Mouse (Mus musculus) cerebellum, adult 9-10 months (tissue): ENCODE measurements around the gene Grin1.

Experiments used
- DNase-seq: peaks from one replicate; pipeline ENCODE4 v3.0.0; 2022

The Grin1 gene

DNA sequence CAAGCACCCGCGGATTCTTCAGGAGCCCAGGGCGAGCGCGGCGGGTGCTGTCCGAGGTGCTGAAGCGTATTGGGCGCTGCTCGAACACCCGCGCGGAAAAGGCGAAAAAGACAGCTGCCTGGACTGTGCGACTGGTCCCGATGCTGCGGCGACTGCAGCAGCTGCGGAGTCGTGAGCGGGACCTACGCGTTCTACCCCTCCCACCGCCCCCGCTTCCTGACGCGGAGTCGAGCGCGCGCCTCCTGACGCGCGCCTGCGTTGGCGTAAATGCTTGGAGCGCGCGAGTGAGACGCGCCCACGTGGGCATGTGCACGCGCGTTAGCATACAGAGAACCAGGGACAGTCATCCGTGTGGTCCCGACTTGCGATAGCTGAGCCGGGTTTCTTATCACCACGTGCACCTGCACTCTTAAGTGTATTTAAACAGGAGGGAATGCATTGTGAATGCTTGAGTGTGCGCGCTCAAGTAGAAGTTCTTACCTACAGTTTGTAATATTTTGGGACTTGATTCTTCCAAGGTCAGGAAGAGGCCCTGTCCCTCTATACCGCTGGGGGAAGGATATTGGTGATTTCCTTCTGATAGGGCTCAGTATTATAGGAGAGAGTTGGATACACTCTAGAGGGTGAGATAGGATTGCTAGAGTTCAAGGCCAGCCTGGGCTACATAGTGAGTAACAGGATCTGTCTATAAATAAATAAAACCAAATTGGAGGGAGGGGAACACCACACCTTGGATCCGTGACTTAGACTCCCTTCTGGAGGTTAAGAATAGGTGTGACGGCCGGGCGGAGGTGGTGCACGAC lies at the start of gene Grin1:
Gene Grin1 (minus strand): TSS at position 217 of the 803 bp plus-strand sequence.
- DNase-seq: peak; percentile 91

DNA sequence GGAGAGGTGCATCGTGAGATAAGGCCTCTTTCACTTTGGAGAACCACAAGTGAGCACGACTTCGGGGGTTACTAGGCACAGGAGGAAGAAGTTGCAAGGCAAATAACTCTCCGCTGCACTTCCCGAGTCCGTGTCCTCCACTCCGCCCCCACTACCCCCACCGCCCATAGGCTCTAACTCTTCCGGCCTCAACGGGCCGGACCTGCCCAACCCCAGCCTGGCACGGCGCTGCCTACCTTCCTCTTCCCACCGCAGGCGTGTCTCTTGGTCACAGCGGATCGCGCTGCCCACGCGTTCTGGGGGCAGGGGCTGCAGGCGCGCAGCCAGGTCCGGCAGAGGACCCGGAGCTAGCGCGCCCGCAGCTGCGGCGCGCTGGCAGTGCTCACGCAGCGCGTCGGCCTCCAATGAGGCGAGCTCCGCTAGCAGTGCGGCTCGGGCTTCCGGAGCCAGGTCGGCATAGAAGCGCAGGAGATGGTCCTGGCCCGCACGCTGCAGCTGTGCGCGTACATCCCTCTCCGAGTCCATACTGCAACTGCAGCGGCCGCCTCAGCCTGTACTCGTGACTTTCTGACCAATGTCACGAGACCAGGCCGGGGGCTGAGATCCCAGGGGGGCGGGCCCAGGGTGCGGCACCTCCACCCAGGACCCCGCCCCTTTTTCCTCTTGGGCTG lies 46.2 kb upstream of the Grin1 start, which contains the start of gene Uap1l1:
Gene Uap1l1 (minus strand): TSS at position 592 of the 671 bp plus-strand sequence.
- DNase-seq: peak; percentile 54

DNA sequence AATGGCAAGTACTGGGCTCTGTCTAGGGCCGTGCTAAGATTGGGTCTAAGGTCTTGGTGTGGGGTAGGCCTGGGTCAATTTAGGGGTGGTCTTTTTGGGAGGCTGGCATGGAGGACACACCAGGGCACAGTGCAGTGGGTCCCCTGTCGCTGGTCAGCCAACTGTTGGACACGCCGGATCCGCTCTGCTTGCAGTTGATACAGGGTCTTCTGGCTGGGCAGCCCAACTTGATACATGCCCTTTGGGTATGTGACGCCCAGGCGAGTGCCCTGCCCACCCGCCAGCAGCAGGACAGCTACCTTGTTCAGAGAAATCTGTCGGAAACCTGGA lies 45.7 kb upstream of the Grin1 start:
- DNase-seq: no peak

DNA sequence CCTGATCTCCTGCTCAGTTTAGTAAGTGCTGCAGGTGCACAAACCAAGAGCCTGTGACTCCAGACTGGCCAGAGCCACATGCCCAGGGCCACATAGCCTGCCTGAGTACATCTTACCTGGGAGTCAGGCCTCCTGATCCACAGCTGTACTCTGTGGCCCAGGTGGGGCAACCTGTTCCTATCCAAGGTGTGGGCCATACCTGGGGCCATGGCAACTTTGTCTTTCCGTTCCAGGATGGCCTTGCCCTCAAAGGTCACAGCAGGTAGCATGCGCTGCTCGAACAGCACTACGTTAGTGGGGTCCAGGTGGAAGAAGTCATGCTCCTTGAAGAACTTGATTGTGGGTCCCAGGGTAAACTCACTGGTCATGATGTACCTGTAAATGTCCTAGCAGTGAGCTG lies 45.3 kb upstream of the Grin1 start:
- DNase-seq: no peak

DNA sequence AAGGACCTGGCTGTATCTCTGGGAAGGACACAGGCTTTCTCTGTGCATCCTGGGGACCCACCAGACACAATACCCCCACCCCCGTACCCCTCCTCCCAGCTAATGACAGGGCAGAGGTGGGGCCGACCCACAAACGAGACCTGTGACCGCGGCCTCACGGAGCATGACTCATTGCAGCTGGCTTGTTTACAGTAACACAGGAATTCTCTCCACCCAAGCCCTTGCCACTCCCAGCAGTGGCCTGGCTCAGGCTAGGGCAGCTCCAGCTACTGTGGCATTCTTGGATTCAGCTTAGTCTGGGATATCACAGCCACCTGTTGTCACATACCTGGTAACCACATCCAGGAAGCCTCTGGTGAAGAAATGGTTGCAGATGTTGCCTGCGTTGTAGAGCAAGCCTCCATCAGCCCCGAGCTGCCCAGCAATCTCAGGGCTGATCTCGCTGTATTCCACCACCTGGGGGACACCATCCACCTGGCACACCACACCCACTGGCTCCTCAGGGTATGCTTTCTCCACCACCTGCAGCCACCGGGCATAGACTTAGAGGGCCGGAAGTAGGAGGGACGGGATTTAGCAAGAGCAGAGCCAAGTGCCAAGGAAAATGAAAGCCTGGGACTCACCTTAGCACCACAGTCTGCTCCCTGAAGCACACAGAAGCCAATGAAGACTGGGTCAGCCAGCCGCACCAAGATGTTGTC lies 44.6 kb upstream of the Grin1 start:
- no peak for DNase-seq

DNA sequence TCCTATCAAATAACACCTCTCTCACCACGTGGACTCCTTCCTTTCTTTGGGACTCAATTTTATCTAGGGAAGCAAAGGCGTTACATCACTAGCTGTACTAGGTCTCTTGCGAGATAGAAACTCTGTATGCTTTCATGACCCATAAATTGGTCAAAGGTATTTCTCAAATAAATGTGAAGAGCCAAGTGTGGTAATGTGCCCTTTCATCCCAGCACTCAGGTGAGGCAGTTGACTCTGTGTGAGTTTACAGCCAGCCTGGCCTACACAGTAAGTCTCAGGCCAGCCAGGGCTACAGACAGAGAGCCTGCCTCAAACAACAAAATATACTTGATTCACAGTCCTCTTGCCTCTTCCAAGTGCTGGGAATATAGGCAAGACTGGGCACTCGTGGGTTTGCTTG lies 40.9 kb upstream of the Grin1 start:
- DNase-seq: no peak

DNA sequence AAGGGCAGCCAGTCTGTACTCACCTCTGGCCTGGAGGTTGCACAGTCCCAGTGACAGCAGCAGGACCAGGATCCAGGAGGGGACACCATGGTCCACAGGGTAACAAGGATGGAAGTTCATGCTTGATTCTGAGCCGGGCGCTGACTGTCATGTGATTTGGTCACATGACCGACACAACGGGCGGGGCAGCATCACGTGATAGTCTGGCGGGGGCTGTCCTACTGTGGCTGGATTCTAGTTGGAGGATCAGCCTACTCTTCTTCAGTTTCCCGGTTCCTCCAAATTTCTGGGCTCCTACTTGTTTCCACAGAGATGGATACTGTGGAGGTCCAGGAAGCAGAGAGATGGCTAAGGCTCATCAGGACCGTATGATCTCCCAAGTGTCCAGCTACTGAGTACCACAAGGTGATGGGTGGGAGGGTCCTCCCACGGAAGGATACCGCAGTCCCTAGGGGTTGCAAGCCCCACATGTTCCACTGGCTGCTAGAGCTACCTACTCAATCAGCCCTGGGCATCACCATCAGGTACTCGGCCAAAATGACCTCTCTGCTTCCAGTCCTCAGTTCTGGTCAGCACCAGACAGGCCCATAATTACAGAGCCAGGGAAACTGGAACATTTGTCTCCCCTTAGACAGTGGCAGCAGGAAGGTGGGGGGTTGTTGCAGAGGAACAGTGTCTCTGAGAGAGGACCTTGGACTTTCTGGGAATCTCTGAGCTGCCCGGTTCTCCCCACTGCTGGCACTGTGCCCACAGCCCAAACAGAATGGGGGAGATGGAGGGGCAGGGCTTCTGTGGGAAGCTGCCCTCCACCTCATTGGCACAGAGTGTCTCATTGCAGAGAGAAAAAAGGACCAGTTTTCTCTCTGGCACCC lies 37.5 kb upstream of the Grin1 start, which contains the start of gene Dpp7:
Gene Dpp7 (minus strand): TSS at position 152 of the 872 bp plus-strand sequence.
- DNase-seq: peak; percentile 90

DNA sequence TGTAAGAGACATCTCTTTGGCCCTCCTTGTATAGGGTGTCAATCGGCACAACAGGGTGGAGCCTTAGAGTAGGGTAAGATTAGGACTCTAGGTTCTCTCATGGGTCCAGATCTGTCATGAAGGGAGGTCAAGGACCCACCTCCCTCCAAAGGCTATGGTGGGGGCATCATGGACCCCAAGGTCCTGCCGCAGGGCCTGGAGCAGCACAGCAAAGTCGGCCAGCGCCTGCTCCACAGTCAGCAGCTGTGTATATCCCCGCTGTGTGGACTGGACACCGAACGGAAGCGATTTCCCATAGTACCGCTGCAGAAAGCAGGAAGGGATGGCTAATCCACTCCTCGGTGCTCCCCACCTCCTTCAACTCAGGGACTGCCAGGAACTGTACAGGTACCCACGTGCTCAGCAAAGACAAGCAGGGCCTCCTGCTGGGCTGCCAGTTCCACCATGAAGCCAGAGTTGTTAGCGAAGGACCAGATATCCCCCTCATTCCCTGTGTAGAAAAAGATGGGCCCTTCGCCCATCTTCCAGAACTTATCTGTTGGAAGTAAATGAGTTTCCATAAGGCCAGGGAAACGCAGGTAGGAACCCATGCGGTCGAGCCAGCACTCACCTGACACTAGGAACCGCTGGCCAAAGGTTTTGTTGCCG lies 36.6 kb upstream of the Grin1 start:
- no peak for DNase-seq

DNA sequence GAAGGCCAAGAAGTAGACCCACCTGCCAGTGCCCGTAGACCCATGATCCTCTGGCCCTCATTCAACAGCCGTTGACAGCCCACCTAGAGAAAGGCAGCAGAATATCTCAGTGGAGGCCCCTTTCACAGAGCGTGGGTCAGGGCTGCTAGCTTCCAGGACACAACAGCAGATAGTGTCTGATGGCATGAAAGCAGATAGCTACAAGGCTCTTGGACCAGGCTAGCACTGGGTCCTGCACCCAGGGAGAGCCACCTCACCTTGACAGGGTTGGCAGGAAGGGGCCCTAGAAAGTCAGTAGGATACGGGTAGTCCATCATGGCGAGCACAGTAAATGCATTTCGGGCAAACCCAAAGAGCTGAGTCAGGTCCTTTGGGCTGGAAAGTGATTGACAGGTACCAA lies 35.2 kb upstream of the Grin1 start:
- DNase-seq: no peak

DNA sequence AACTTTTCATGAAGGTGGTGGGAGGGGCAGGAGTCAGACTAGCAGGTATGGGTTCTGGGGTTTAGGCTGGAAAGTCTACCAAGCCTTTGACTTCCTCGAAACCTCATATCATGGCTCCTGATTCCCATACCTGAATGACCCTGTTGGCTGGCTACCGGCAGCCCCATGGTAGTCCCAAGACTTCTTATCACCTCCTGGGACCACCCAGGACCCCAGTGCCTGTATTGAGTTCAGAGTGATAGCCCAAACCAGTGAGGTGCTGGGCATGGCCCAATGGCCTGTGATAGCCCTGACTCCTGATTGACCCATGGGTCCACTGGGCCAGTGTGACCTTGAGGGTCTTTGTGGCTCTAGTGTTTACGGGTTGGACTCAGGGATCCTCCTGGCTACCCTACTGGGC lies 31.7 kb upstream of the Grin1 start:
- DNase-seq: no peak

DNA sequence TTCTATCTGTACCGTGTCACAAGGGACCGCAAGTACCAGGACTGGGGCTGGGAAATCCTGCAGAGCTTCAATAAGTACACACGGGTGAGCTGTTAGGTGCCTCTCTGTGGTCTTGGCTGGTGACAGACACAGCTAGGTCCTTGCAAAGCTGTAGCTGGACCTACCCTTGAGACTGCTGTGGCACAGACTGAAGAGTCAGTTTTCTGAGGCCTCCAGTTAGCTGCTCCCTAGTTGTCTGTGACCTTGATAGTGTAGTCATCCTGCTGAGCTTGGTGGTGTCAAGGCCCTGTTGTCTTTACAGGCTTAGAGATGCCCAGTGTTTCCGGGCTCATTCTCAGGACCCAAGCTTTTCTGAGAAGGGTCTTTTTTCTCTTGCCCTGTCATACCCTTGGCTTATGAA lies 30.5 kb upstream of the Grin1 start:
- no peak for DNase-seq

DNA sequence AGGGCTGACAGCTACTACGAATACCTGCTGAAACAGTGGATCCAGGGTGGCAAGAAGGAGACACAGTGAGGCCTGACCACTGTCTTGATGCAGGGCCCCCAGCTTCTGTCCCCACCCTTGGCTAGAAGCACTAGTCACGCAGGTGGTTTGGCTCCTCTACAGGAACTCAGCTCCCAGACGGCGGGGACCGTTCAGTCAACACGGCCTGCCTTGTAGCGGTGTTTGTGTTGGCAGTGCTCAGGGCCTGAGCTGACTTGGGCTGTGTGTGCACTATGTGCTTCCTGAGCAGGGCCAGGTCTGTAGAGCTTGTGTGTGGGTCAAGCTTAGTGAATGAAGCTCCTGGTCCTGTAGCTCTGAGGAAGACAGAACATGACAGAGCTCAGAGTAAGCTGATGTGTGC lies 29.2 kb upstream of the Grin1 start:
- DNase-seq: no peak

DNA sequence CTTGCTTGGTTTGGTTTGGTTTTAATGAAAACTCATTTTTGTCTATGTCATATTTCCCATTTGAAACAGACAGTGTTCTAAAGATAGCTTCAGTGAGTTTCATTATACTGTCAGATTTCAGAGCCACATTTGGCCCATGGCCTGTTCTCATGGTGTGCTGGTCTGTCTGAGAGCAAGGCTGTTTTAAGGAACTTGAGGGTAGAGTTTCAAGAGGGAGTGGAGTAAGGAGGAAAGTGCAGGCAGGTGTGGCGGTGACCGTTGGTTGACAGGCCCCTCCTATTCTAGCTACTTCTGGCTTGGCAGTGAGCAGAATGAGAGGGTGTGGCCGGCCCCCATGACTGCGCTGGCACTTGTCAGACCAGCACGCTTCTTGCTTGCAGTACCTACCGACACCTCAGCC lies 19.3 kb upstream of the Grin1 start:
- DNase-seq: no peak

DNA sequence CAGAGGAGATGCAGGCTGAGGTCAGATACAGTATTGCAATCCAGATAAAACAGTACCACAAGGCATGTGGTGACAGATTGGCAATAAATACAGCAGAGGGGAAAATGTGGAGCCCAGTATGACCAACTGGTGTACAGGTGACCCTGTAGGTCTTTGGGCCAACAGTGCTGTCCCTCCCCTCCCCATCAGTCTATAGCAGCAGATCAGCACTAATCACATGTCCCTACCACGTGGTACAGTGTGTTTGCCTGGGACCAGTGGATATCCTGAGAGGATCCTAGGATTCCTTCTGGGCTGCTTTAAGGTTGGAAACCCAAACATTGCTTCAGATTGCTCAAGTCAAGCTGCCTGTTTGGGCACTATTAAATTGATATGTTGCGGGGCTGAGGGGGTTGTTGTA lies 14.6 kb upstream of the Grin1 start:
- DNase-seq: no peak

DNA sequence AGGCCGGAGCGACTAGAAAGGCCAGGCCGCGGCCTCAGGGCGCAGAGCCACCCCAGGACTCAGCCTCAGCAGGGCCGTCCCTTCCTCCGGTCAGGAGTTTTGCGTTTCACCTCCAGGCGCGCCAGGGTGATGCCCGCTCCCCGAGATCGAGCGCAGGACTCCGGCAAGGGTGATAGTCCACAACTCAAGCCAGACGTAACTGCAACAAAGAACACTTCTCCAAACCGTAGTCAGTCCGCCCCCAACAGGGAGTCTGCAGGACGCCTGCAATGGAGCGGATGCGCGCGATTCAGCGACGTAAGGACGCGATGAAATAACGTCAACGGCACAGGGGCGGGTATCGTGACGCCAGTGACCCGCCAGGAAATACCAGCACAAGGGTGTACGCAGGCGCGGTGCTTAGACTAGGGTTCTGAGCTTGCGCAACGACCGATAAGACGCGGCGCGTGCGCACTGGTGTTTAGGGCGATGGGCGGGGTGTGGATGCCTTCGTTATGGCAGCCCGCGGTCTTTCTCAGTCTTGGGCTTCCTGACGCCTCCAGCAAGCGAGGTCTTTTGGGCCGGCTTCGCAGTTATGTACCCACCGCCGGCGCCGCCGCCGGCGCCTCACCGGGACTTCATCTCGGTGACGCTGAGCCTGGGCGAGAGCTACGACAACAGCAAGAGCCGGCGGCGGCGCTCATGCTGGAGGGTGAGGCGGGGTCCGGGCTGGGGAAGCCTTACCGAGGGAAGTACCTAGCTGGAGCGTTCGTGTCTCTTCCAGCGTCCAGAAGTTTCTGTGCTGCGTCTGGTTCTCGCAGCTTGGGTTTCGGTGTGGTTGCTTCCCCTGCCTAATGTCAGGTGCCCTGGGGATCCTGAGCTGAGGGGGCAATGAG lies 13.5 kb upstream of the Grin1 start, which contains the start of gene Man1b1:
Gene Man1b1 (plus strand): TSS at position 53 of the 875 bp plus-strand sequence.
- DNase-seq: peak; percentile 99

DNA sequence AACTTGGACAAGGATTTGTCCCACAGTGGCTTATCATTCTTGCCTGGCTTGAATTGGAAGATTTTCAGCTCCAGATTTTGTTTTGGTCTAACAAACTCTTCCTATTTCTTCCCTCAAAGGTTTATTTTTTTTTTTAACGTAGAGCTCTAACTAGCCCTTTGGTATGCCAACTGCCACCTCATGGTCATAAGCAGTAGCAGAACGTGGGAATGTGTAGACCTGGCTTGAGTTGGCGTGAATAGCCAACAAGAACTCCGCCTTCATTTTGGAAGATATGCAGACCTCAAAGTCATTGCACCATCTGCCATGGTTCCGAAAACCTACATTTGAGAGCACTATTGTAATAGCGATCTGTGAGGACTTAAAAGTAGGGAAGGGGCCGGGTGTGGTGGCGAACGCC lies 12.5 kb upstream of the Grin1 start:
- peak; percentile 45 for DNase-seq

DNA sequence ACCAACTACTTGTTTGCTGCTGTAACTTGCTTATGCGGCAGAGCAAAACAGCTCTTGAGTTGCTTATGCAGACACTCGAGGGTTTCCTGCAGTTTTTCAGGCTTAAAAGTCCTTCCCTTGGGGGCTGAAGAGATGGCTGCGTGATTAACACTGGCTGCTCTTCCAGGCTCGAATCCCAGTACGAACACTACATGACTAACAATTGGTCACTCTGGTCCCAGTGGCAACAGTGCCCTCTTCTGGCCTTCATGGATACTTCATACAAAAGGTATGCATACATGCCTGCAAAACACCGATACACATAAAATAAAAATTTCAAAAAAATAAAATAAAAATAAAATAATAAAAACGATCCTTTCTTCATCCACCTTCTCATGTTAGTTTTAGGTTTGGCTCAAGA lies 9.5 kb upstream of the Grin1 start:
- peak; percentile 71 for DNase-seq

DNA sequence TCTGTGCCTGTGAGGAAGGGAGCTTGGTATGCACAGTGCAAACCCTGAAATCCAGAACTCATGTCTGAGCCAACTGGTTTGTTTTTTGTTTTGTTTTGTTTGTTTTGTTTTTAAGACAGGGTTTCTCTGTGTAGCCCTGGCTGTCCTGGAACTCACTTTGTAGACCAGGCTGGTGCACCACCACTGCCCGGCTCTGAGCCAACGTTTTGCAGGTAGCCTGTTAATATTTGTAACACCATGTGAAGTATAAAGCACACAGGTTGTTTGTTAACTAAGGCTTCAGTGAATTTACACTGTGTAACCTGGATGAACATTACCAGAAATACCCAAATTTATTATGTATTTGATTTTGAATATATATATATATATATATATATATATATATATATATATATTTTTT lies 7.0 kb upstream of the Grin1 start:
- DNase-seq: no peak

DNA sequence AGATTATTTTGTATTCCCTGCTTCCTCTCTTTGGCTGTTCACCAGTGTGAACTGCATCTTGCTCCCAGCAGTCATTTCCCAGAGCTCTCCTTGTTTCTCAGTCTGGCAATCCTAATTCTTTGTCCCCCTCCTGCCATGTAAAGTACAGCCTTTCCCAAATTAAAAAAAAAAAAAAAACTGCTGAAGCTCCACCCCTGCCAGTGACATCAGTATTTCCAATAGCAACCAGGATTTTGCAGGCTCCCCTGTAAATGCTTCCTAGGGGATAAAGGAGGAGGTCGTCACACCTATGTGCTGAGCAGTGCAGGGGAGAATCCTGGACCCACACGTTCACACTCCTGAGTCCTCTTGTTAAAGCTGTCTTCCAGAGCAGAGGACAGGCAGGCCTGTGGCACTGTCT lies 1.1 kb upstream of the Grin1 start:
- peak; percentile 46 for DNase-seq

DNA sequence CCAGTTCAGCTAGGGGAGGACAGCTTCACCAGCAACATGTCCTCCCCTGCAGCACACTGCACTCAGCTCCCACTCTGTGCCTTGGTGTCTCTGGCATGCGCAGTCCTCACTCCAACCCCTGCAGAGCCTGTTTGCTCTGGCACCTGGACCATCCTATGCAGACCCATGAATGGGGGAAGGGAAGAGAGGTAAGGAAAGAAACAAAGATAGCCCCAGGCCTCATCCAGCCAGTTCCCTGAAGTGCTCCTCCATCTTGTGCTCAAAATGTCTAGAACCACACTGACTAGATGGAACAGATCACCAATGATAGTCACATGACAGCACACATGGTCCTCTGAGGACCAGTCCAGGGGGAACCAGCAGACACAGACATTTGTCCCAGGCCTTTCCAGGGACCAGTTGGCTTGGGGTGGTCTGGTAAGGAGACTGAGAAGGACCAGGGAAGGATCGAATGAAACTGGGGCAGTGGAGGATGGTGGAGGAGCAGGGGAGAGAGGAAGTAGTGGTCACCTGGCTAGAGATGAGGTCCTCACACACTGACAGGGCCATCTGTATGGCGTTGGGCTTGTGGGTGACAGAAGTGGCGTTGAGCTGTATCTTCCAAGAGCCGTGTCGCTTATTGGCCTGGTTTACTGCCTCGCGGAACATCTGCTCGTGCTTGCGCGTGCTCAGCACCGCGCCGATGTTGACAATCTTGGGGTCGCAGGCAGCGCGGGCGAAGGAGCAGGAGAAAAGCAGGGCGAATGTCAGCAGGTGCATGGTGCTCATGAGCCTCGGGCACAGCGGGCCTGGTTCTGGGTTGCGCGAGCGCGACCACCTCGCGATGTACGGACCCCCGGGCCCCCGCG lies 644 bp downstream of the Grin1 start:
- peak; percentile 79 for DNase-seq
